Mouse (Mus musculus): ENCODE measurements around the gene Slc8a3. TPM values are rescaled to one million over a fixed set of nuclear protein-coding genes. Genes with fewer than 3 reads are reported as not detected.

The Slc8a3 gene
- polyA plus RNA-seq, 1 experiment = 0.43 TPM

DNA sequence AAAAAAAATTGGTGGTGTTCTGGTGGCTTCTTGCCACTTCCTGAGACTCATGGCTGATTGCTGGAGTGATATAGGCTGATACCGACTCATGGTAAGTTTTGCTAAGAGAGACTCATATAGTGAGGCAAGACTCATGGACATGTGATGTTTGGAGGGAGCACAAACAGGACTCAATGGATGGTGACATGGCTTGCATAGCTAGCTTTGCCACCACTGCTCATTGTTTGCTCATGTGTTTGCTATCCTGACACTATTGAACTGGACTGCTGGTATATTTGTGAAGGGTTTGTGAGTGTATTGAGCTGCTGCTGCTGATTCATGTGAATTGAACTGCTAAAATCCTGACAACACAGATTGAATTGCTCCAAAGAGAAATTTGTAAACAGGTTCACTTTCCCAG lies 95.8 kb downstream of the Slc8a3 start:
- Histone ChIP-seq H3K4me1 (ENCODE audit: control insufficient read depth, insufficient read depth, insufficient read length, low read length) (peaks cover 3% of the 10 kb centered on the region; the same call in 1 of the 2 replicates), H3K4me3 (ENCODE audit: low read depth, low read length) (no peak overlapping the region), H3K27me3 (ENCODE audit: control insufficient read depth, insufficient read depth, low read length) (no peaks in the 10 kb centered on the region), H3K27ac (ENCODE audit: insufficient read depth, low read depth, low read length) (no peak overlapping the region), H3K36me3 (ENCODE audit: control insufficient read depth, insufficient read depth, low read length) (no peaks in the 10 kb centered on the region)
- 78% methylated on average over 1 of the region's 1 CpGs for WGBS
- no peak for TF ChIP-seq POLR2A (IDR thresholded peaks at IDR 0.05; ENCODE audit: low read depth, low read length)
- TF ChIP-seq CTCF (IDR thresholded peaks at IDR 0.05; ENCODE audit: extremely low read depth, insufficient read length, insufficient replicate concordance, low read depth, low read length) = no peak

DNA sequence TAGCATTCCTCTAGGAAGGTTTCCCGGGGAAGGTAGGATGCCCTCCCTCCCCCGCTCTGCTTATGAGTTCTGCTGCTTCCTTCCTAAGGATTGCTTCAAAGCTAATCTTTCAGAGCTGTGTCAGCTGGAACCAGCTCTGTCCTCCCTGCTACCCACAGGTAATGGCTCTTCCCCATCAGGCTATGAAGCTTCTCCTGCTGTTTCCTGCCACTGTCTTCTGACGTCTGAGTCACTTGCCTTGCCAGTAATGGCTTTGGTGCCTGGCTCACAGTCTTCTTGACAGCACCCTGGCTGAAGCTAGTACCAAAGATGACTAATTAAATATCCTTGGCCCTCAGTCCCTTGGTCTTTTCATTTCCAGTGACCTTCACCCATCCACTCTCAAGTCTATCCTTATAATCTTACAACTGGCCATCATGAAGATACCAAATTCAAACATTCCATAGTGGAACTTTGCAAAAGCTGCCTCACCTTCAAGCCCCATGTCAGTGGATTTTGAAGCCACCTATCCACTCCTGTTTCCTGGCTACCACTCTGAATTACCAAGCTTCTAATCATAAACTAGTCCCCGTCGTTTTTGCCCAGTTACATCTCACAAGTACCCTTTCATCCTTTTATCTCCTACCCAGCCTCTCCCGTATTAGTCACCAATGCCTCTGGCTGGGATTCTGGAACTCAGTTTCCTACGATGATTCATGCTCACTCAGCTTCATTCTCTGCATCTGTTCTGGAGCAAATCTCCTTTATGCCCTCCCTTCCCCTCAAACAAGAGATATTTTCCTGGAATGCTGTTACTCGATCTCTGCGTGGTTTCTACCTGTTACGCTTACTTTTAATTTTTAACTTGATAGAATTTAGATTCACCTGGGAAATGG lies 97.3 kb downstream of the Slc8a3 start:
- Histone ChIP-seq H3K4me3 (ENCODE audit: low read depth, low read length) (no peak overlapping the region), H3K27me3 (ENCODE audit: control insufficient read depth, insufficient read depth, low read length) (no peaks in the 10 kb centered on the region), H3K36me3 (ENCODE audit: control insufficient read depth, insufficient read depth, low read length) (no peaks in the 10 kb centered on the region), H3K27ac (ENCODE audit: insufficient read depth, low read depth, low read length) (peak overlapping the region; percentile 57; the same call in 1 of the 2 replicates), H3K4me1 (ENCODE audit: control insufficient read depth, insufficient read depth, insufficient read length, low read length) (peaks cover 3% of the 10 kb centered on the region; the same call in 1 of the 2 replicates)
- 66% methylated on average over 10 of the region's 10 CpGs for WGBS
- TF ChIP-seq CTCF (IDR thresholded peaks at IDR 0.05; ENCODE audit: extremely low read depth, insufficient read length, insufficient replicate concordance, low read depth, low read length) (no peak), POLR2A (IDR thresholded peaks at IDR 0.05; ENCODE audit: low read depth, low read length) (no peak)

DNA sequence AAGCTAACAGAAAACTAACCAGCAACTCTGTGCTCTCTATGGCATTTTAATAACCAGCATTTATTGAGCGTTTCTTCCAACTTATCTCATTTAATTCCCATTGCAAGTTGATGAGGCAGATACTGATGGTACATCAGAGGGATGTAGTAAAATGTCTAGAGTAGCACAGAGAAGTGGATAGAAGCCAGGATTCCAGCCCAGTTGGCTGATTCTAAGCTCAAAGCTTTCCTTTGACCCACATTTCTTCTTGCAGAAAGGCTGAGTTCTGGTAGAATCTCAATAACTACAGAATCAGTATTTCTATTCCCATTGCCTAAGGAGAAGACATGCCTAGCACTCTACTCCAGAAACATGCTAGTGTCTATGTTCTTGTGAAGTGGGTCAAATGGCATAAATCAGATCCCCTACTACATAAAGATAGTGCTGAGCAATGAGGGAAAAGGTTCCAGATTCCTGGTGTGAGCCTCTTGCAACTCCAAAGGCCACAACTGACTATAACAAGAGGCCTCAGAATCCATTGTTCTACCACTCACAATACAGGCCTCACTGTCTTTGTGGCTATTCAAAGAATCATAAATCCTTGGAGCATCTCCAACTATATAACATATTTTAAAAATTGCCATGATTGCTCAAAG lies 99.1 kb downstream of the Slc8a3 start:
- H3K4me3 ChIP-seq (ENCODE audit: low read depth, low read length) = no peak overlapping the region
- WGBS = 81% methylated on average over 1 of the region's 1 CpGs
- H3K36me3 ChIP-seq (ENCODE audit: control insufficient read depth, insufficient read depth, low read length) = no peaks in the 10 kb centered on the region
- no peaks in the 10 kb centered on the region for H3K27me3 ChIP-seq (ENCODE audit: control insufficient read depth, insufficient read depth, low read length)
- H3K27ac ChIP-seq (ENCODE audit: insufficient read depth, low read depth, low read length) = no peak overlapping the region
- H3K4me1 ChIP-seq (ENCODE audit: control insufficient read depth, insufficient read depth, insufficient read length, low read length) = peaks cover 3% of the 10 kb centered on the region; the same call in 1 of the 2 replicates
- TF ChIP-seq POLR2A (IDR thresholded peaks at IDR 0.05; ENCODE audit: low read depth, low read length) (no peak), CTCF (IDR thresholded peaks at IDR 0.05; ENCODE audit: extremely low read depth, insufficient read length, insufficient replicate concordance, low read depth, low read length) (no peak)

DNA sequence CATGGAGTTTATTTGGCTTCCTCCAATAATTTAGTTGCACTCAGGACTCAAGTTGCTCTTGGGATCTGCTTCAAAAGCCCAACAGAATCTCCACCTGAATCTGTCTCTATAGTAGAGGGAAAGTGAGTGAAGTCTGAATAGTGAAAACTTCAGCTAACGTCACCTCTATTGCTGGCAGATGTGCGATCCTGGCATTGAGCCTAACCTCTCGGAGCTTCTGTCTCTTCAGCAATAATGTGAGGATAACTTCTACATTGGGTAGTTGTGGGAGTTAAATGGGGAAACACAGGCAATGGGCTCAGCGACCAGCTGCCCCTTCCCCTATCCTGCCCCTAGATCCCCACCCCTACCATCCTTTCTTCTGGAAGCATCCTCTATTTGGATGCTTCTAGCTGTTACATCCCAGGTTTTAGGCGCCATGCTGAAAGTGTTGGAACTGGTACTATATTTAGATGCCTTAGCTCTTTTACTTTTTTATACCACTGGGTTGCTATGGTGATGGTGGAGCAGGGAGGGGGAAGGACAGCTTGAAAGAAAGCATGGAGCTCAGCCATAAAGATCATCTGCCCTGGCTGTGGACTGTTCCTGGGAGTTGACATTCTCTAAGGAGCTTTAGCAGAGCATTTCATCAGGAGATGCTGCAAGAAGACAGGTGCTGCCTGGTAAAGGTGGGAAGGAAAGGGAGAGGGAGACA lies 105.1 kb downstream of the Slc8a3 start:
- TF ChIP-seq POLR2A (IDR thresholded peaks at IDR 0.05; ENCODE audit: low read depth, low read length) (no peak), CTCF (IDR thresholded peaks at IDR 0.05; ENCODE audit: extremely low read depth, insufficient read length, insufficient replicate concordance, low read depth, low read length) (no peak)
- Histone ChIP-seq H3K36me3 (ENCODE audit: control insufficient read depth, insufficient read depth, low read length) (no peaks in the 10 kb centered on the region), H3K27me3 (ENCODE audit: control insufficient read depth, insufficient read depth, low read length) (no peaks in the 10 kb centered on the region), H3K27ac (ENCODE audit: insufficient read depth, low read depth, low read length) (no peak overlapping the region), H3K4me3 (ENCODE audit: low read depth, low read length) (no peak overlapping the region), H3K4me1 (ENCODE audit: control insufficient read depth, insufficient read depth, insufficient read length, low read length) (no peaks in the 10 kb centered on the region)
- 58% methylated on average over 5 of the region's 5 CpGs for WGBS

DNA sequence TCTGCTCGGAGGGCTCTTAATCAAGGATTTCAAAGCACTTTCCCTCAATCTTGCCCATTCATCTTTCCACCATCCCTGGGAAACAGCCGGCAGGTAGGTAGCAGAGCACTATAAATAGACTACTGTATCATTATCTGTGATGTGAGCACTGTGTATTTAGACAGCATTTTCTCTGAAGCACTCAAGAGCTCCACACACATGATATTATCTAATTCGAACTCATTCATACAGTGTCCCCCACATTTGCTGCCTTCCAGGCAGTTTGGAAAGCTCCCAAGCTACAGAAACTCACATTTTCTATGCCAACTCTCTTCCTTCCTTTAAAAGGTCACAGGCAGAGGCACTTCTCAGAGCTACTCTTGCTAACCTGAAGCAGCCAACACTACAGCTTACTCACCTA lies 106.4 kb downstream of the Slc8a3 start:
- Histone ChIP-seq H3K36me3 (ENCODE audit: control insufficient read depth, insufficient read depth, low read length) (no peaks in the 10 kb centered on the region), H3K27me3 (ENCODE audit: control insufficient read depth, insufficient read depth, low read length) (no peaks in the 10 kb centered on the region), H3K4me1 (ENCODE audit: control insufficient read depth, insufficient read depth, insufficient read length, low read length) (no peaks in the 10 kb centered on the region), H3K27ac (ENCODE audit: insufficient read depth, low read depth, low read length) (no peak overlapping the region), H3K4me3 (ENCODE audit: low read depth, low read length) (no peak overlapping the region)
- 53% methylated on average over 3 of the region's 3 CpGs for WGBS
- TF ChIP-seq CTCF (IDR thresholded peaks at IDR 0.05; ENCODE audit: extremely low read depth, insufficient read length, insufficient replicate concordance, low read depth, low read length) = no peak
- no peak for TF ChIP-seq POLR2A (IDR thresholded peaks at IDR 0.05; ENCODE audit: low read depth, low read length)

DNA sequence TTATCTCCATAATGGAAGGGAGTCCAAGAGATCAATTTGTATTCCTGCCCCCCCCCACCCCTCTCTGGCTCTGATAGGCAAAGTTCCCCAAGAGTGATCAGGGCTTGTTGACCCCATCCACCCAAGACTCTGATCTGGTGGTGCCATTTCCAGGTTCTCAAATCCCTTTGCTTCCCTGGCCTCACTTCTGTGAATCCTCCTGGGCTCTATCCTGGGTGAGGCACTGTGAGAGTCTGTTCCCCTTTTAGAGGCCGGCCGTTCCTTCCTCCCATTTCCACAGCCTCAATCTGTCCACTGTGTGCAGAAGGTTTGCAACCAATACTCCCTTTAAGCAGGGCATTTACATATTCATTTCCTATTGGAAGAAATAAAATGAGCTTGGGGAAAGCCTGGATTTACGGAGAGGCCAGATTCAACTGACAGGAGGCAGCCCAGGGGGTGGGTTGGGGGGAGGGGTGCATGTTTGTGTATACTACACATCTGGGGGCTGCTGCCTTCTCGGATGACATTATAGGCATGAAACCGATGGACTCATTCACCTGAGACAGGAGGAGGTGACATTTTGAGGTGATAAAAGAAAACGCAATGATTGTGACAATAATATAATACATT lies 106.9 kb downstream of the Slc8a3 start:
- no peak overlapping the region for H3K4me3 ChIP-seq (ENCODE audit: low read depth, low read length)
- no peaks in the 10 kb centered on the region for H3K4me1 ChIP-seq (ENCODE audit: control insufficient read depth, insufficient read depth, insufficient read length, low read length)
- WGBS = 36% methylated on average over 6 of the region's 6 CpGs

More for the DNA sequence above, 106.9 kb downstream of the Slc8a3 start:
- Histone ChIP-seq H3K27ac (ENCODE audit: insufficient read depth, low read depth, low read length) (no peak overlapping the region), H3K36me3 (ENCODE audit: control insufficient read depth, insufficient read depth, low read length) (no peaks in the 10 kb centered on the region), H3K27me3 (ENCODE audit: control insufficient read depth, insufficient read depth, low read length) (no peaks in the 10 kb centered on the region)
- no peak for TF ChIP-seq CTCF (IDR thresholded peaks at IDR 0.05; ENCODE audit: extremely low read depth, insufficient read length, insufficient replicate concordance, low read depth, low read length)
- TF ChIP-seq POLR2A (IDR thresholded peaks at IDR 0.05; ENCODE audit: low read depth, low read length) = no peak
